Mouse (Mus musculus) left cerebral cortex, adult 2 months (tissue): ENCODE measurements around the gene Hnrnpul2. TPM values are rescaled to one million over a fixed set of nuclear protein-coding genes. Genes with fewer than 3 reads are reported as not detected.

Source experiments
- DNase-seq, 2 experiments: peaks; one replicate each; pipeline ENCODE4 v3.0.0; 2021 to 2022; ENCODE audit warnings: low spot score in 2 of 2, mixed read lengths in 1 of 2; ENCODE audit errors: extremely low spot score in 1 of 2
- H3K27ac ChIP-seq: fragments of 200-600 bp; 2 replicates; pipeline ENCODE4 v1.8.1; 2022
- H3K4me3 ChIP-seq: fragments of 200-600 bp; 2 replicates; pipeline ENCODE4 v1.8.1; 2022
- CTCF ChIP-seq: fragments of 200-600 bp; IDR thresholded peaks from 2 replicates; pipeline ENCODE4 v1.8.1; 2022; ENCODE audit warnings: antibody characterized with exemption, mild to moderate bottlenecking, moderate library complexity
- intact Hi-C: fragments of 180-260 bp; cut with DNase I; formaldehyde crosslinking; loops from one replicate; pipeline ENCODE4 v1.15.1; 2025
- long read RNA-seq, 2 experiments: library from polyadenylated mRNA; stranded (forward); transcript quantifications; one replicate each; pipeline ENCODE4 v2.0.0; 2021; ENCODE audit warnings: borderline mapping rate in 2 of 2
- total RNA-seq, 2 experiments: library from RNA; stranded (reverse); gene quantifications; 2 replicates each; pipeline ENCODE4 v1.2.3; 2021

Gene Hnrnpul2
- total RNA-seq: 100 to 1,000 TPM; 125 to 129 TPM
- long read RNA-seq, experiment 1, full-length matches to known transcripts: 1 of 34 reads
- long read RNA-seq, experiment 1, partial matches to known transcripts: 28 of 34 reads
- long read RNA-seq, experiment 1, other reads (novel, unspliced or antisense): 5 of 34 reads
- long read RNA-seq, experiment 2, partial matches to known transcripts: 18 of 18 reads
- long read RNA-seq, experiment 2, other reads (novel, unspliced or antisense): 0 of 18 reads

GRCm38 (mm10) chr19:8819596-8820423, at the start of gene Hnrnpul2:
TSS of gene Hnrnpul2 (plus strand) at chr19:8820010.
- DNase-seq: peak; percentile 98
- Histone ChIP-seq H3K27ac (peak within 1 kb of the TSS; percentile 98), H3K4me3 (peak within 1 kb of the TSS; percentile 71)
- intact Hi-C loops: loop anchor here (1.0 to 5.0 kb wide), 6 partner anchors 17 to 253 kb away; partner anchors contain the start of genes Bscl2, Polr2g, Tmem179b and Ubxn1
- TF ChIP-seq CTCF: no peak

- Histone ChIP-seq H3K4me3 (peak within 1 kb of the TSS; percentile 67), H3K27ac (peak within 1 kb of the TSS; percentile 93)
- intact Hi-C loops: no loop called here
- TF ChIP-seq CTCF: peak; percentile 6; the same call in 1 of the 2 replicates
- DNase-seq: peak; percentile 78 to 79
Measured at GRCm38 (mm10) chr19:8770567-8771270, 49.1 kb upstream of the Hnrnpul2 start, which contains the start of gene Tmem223. TSS of gene Tmem223 (plus strand) at chr19:8770996.

GRCm38 (mm10) chr19:8772996-8773395, 46.8 kb upstream of the Hnrnpul2 start:
- intact Hi-C loops: no loop called here
- Histone ChIP-seq H3K4me3 (no peak overlapping the region), H3K27ac (no peak overlapping the region)
- no peak for DNase-seq
- no peak for TF ChIP-seq CTCF

GRCm38 (mm10) chr19:8773409-8773808, 46.4 kb upstream of the Hnrnpul2 start:
- peak overlapping the region; percentile 80 for H3K4me3 ChIP-seq
- DNase-seq: no peak
- intact Hi-C loops: no loop called here
- TF ChIP-seq CTCF: no peak
- H3K27ac ChIP-seq: no peak overlapping the region; the same call in 1 of the 2 replicates

GRCm38 (mm10) chr19:8774086-8774835, 45.5 kb upstream of the Hnrnpul2 start, which contains the start of gene Tmem179b:
TSS of gene Tmem179b (minus strand) at chr19:8774467.
- Histone ChIP-seq H3K27ac (peak within 1 kb of the TSS; percentile 97), H3K4me3 (peak within 1 kb of the TSS; percentile 80)
- no peak; the same call in 1 of the 2 replicates for TF ChIP-seq CTCF
- intact Hi-C loops: loop anchor here (1.0 to 2.0 kb wide), 2 partner anchors 17 to 45 kb away; partner anchors contain the start of genes Nxf1 and Ttc9c
- peak; percentile 94 to 96 for DNase-seq

- intact Hi-C loops: loop anchor here (1.0 to 2.0 kb wide), 2 partner anchors 18 to 44 kb away; partner anchors contain the start of genes Nxf1 and Ttc9c
- no peak for DNase-seq
- H3K4me3 ChIP-seq: peak overlapping the region; percentile 80
- TF ChIP-seq CTCF: no peak
- peak overlapping the region; percentile 97 for H3K27ac ChIP-seq
Measured at GRCm38 (mm10) chr19:8774951-8775421, 44.8 kb upstream of the Hnrnpul2 start.

- DNase-seq: peak; percentile 84 to 92
- peak within 1 kb of the TSS; percentile 57 for H3K4me3 ChIP-seq
- peak within 1 kb of the TSS; percentile 54; the same call in 1 of the 2 replicates for H3K27ac ChIP-seq
- TF ChIP-seq CTCF: peak; percentile 56
- intact Hi-C loops: no loop called here
Measured at GRCm38 (mm10) chr19:8786008-8786781, 33.6 kb upstream of the Hnrnpul2 start, which contains the start of gene Taf6l. TSS of gene Taf6l (minus strand) at chr19:8786417.

- H3K4me3 ChIP-seq: no peak overlapping the region
- DNase-seq: no peak
- intact Hi-C loops: no loop called here
- TF ChIP-seq CTCF: no peak
- peak overlapping the region; percentile 86 for H3K27ac ChIP-seq
Measured at GRCm38 (mm10) chr19:8788521-8788920, 31.3 kb upstream of the Hnrnpul2 start.

GRCm38 (mm10) chr19:8789171-8789570, 30.6 kb upstream of the Hnrnpul2 start:
- intact Hi-C loops: no loop called here

GRCm38 (mm10) chr19:8790171-8790570, 29.6 kb upstream of the Hnrnpul2 start:
- no peak for TF ChIP-seq CTCF
- H3K27ac ChIP-seq: peak overlapping the region; percentile 86
- no peak for DNase-seq

More at GRCm38 (mm10) chr19:8789171-8789570, 30.6 kb upstream of the Hnrnpul2 start:
- no peak for DNase-seq
- TF ChIP-seq CTCF: no peak
- H3K27ac ChIP-seq: peak overlapping the region; percentile 86
- no peak overlapping the region for H3K4me3 ChIP-seq

More at GRCm38 (mm10) chr19:8790171-8790570, 29.6 kb upstream of the Hnrnpul2 start:
- intact Hi-C loops: no loop called here
- H3K4me3 ChIP-seq: no peak overlapping the region
